ENCODE assay signal across 24 mouse cellular contexts in the genomic region with DNA sequence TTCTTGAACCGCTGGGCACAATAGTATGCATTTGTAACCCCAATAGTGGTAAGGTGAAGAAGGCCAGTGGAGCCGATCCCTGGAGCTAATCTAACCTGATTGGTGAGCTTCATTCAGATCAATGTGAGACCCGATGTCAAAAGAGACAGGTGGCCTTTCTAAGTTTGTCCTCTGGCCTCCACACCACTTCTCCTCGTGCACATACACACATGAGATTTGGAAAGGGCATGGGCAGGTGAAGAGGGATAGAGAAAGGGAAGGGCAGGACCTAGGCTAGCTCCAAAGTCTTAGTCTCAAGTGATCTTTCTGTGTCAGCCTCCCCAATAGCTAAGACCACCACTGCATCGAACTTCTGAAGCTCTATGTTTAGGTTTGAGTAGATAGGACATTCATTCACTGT. TPM values are rescaled to one million over a fixed set of nuclear protein-coding genes. Genes with fewer than 3 reads are reported as not detected.
"Had no signal": no experiment of that assay in that cellular context is flagged by ENCODE, and none has a peak within 500 bp of the region (broad histone marks: within the 10 kb centered on the region; RNA-seq: fewer than 3 reads in every experiment).

No protein-coding gene starts in this region.

- H3K27me3 ChIP-seq: midbrain, embryonic 12.5 days; neural tube, embryonic 13.5 days; neural tube, embryonic 15.5 days had no signal

- H3K9me3 ChIP-seq: midbrain, embryonic 10.5 days; midbrain, embryonic 12.5 days; neural tube, embryonic 13.5 days; neural tube, embryonic 15.5 days had no signal

- H3K27ac ChIP-seq: midbrain, embryonic 10.5 days; midbrain, embryonic 12.5 days; neural tube, embryonic 13.5 days; neural tube, embryonic 15.5 days had no signal

- H3K9ac ChIP-seq: lung, embryonic 14.5 days; midbrain, embryonic 12.5 days; neural tube, embryonic 13.5 days; neural tube, embryonic 15.5 days had no signal

- ATAC-seq: midbrain, embryonic 16.5 days had no signal

- H3K36me3 ChIP-seq: midbrain, embryonic 10.5 days; midbrain, embryonic 12.5 days; neural tube, embryonic 13.5 days; neural tube, embryonic 15.5 days had no signal

- H3K4me2 ChIP-seq: lung, embryonic 14.5 days; midbrain, embryonic 12.5 days; neural tube, embryonic 13.5 days; neural tube, embryonic 15.5 days had no signal

- H3K4me1 ChIP-seq: midbrain, embryonic 10.5 days; midbrain, embryonic 12.5 days; neural tube, embryonic 13.5 days; neural tube, embryonic 15.5 days had no signal

- DNase-seq: lung, adult 18-20 months; lung, embryonic 14.5 days; lung, postnatal 10 days; lung, postnatal 4 days; midbrain, embryonic 14.5 days; retina, postnatal 1 day; right cerebral cortex, adult 18-20 months; right cerebral cortex, postnatal 25 days; right cerebral cortex, postnatal 4 days; spleen, adult 18-20 months; thymus, adult 18-20 months; thymus, postnatal 14 days; thymus, postnatal 36 days had no signal

- H3K4me3 ChIP-seq: midbrain, embryonic 10.5 days; midbrain, embryonic 12.5 days; myocyte; neural tube, embryonic 13.5 days; neural tube, embryonic 15.5 days had no signal

RNA-seq across cellular contexts. Expression of gene G6pc, which starts 2.8 kb away (rescaled TPM):
- total RNA-seq: megakaryocyte, adult 5-6 weeks; megakaryocyte-erythroid progenitor cell, adult 5-6 weeks had no signal
- polyA plus RNA-seq: lung, embryonic 14.5 days; lung, embryonic 16.5 days; midbrain, embryonic 10.5 days; midbrain, embryonic 12.5 days; midbrain, embryonic 14.5 days; midbrain, embryonic 16.5 days; myocyte; neural tube, embryonic 11.5 days; neural tube, embryonic 13.5 days; neural tube, embryonic 15.5 days; stomach, embryonic 14.5 days had no signal

RNA-seq across cellular contexts. Expression of gene Aoc3, which starts 39.7 kb away (rescaled TPM):
- total RNA-seq: megakaryocyte, adult 5-6 weeks; megakaryocyte-erythroid progenitor cell, adult 5-6 weeks had no signal
- polyA plus RNA-seq: midbrain, embryonic 12.5 days; neural tube, embryonic 11.5 days; neural tube, embryonic 13.5 days had no signal
